Mouse (Mus musculus) kidney, postnatal 0 days (tissue): ENCODE results near the gene Nasp. TPM values are rescaled to one million over a fixed set of nuclear protein-coding genes. Genes with fewer than 3 reads are reported as not detected.
A peak's percentile ranks its signal among the peaks of the same experiment; 100 is the strongest.
"Not testable (repeated sequence)": the region's sequence is repeated elsewhere in the genome, so short reads cannot be mapped to it uniquely, and the experiment has no call there.

Source experiments
- ATAC-seq: fragments of 200-750 bp; cut with Nextera tagmentation; replicated peaks from 2 replicates; pipeline ENCODE4 v1.8.0; 2017; ENCODE audit warnings: low read depth, moderate number of reproducible peaks, moderate TSS enrichment, moderate library complexity; ENCODE audit not compliant: low FRiP score
- DNase-seq: peaks from one replicate; pipeline ENCODE4 v3.0.0-alpha.2; 2016; ENCODE audit warnings: low spot score
- H3K27ac ChIP-seq: fragments of 300-500 bp; sonication (generic); 2 replicates; pipeline ENCODE4 v1.5.1; 2014; ENCODE audit warnings: mild to moderate bottlenecking
- H3K27me3 ChIP-seq: fragments of 300-500 bp; sonication (generic); 2 replicates; pipeline ENCODE4 v1.6.1; 2014; ENCODE audit warnings: low read length, mixed read lengths; ENCODE audit not compliant: insufficient read depth
- H3K36me3 ChIP-seq: fragments of 300-500 bp; sonication (generic); 2 replicates; pipeline ENCODE4 v1.6.1; 2014; ENCODE audit warnings: low read length, mixed read lengths; ENCODE audit not compliant: insufficient read depth
- H3K4me1 ChIP-seq: fragments of 300-500 bp; sonication (generic); replicated peaks from 2 replicates; pipeline ENCODE4 v1.6.1; 2014; ENCODE audit warnings: antibody characterized with exemption, low read length, mixed read lengths; ENCODE audit not compliant: insufficient read depth
- H3K4me2 ChIP-seq: fragments of 300-500 bp; sonication (generic); 2 replicates; pipeline ENCODE4 v1.6.1; 2014; ENCODE audit warnings: mild to moderate bottlenecking, low read length, moderate library complexity, mixed read lengths
- H3K4me3 ChIP-seq: fragments of 300-500 bp; sonication (generic); replicated peaks from 2 replicates; pipeline ENCODE4 v1.5.1; 2014; ENCODE audit warnings: low read depth, low read length
- H3K9ac ChIP-seq: fragments of 300-500 bp; sonication (generic); 2 replicates; pipeline ENCODE4 v1.6.1; 2014; ENCODE audit warnings: low read depth, low read length
- H3K9me3 ChIP-seq: fragments of 300-500 bp; sonication (generic); replicated peaks from 2 replicates; pipeline ENCODE4 v1.6.1; 2016; ENCODE audit warnings: low read length, inconsistent platforms, mixed read lengths
- CTCF ChIP-seq: IDR thresholded peaks from 2 replicates; pipeline ENCODE4 v1.5.1; 2016; ENCODE audit warnings: antibody characterized with exemption, low read depth, mild to moderate bottlenecking, moderate library complexity
- WGBS: fragments of 180-500 bp; shearing (Covaris S2); extraction: QIAGEN DNeasy Blood & Tissue Kit; methylation state at CpG from one replicate; pipeline ENCODE4 v1.1.7; 2014; 5-methylcytosine and 5-hydroxymethylcytosine counted together
- polyA plus RNA-seq: library from polyadenylated mRNA; unstranded; fragments of >200 nt; fragmentation: Nextera tagmentation; extraction: Ambion mirVana; gene quantifications from 2 replicates; pipeline ENCODE4 v1.2.1, GENCODE M21; 2015

Gene Nasp
- 82.7 and 89.6 TPM in 2 replicates for polyA plus RNA-seq

DNA sequence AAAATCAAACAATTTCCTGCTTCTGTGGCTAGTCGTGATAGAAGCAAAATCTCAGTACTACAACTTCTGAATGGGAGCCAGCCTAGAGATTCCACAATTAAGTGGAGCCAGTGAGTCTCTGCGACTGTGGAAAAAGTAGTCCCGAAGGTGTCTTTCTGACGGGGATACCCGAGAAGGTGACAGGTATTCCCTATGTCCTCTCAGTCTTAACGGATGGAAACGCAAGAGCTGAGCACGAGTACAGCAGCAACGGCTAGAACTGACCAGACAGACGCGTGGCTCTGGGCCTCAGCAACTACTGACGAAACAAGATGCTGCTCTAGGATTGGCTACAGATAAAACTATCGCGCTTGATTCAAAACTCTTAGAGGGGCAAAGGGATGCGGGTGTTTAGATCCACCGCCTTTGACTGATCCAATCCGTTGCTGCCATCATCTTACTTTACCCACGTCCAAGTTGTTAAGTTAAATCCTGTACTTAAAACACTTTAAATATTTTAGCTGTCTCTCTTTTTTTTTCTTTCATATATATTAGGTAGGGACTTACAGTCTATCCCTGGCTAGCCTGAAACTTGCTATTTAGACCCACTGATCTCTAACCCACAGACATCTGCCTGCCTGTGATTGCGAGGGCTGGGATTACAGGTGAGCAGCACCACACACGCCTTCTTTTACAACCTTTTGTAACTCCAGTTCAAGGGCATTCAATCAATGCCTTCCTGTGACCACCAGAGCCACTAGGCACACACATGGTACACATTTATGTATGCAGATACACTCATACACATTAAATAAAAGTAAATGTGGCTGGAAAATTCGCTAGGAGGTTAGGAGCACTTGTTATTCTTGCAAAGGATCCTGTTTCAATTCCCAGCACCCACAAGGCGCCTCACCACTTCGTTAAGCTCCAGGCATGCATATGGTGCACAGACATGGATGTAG, at the start of gene Nasp:
Gene Nasp (minus strand): TSS at position 220 of the 941 bp plus-strand sequence.
- WGBS, result 6% methylated on average over 23 of the region's 23 CpGs
- ATAC-seq, result peak; percentile 89
- TF ChIP-seq CTCF, result no peak

GRCm38 (mm10) chr4:116676027-116676426, 48.3 kb upstream of the Nasp start:
- TF ChIP-seq CTCF, result no peak
- H3K4me3 ChIP-seq, result no peak overlapping the region
- H3K27ac ChIP-seq, result no peak overlapping the region
- H3K27me3 ChIP-seq, result no peaks in the 10 kb centered on the region
- H3K4me1 ChIP-seq, result no peaks in the 10 kb centered on the region
- no peaks in the 10 kb centered on the region for H3K9me3 ChIP-seq
- WGBS, result 85% methylated on average over 3 of the region's 3 CpGs
- H3K36me3 ChIP-seq, result no peaks in the 10 kb centered on the region
- no peak overlapping the region for H3K9ac ChIP-seq
- DNase-seq (no peak), ATAC-seq (no peak)
- no peak overlapping the region for H3K4me2 ChIP-seq

More for the DNA sequence above, at the start of gene Nasp:
- Histone ChIP-seq H3K9ac (peak within 1 kb of the TSS; percentile 91), H3K9me3 (no peaks in the 10 kb centered on the region), H3K27me3 (no peaks in the 10 kb centered on the region), H3K4me3 (peak within 1 kb of the TSS; percentile 99), H3K4me2 (peak within 1 kb of the TSS; percentile 67), H3K36me3 (no peaks in the 10 kb centered on the region), H3K27ac (peak within 1 kb of the TSS; percentile 96), H3K4me1 (0 out of 2 replicates have a peak, but pooled peaks cover 5% of the 10 kb centered on the region)
- DNase-seq, result peak; percentile 97

GRCm38 (mm10) chr4:116674761-116675160, 47.0 kb upstream of the Nasp start:
- not testable (repeated sequence) for H3K9ac ChIP-seq, DNase-seq, H3K27ac ChIP-seq, H3K4me2 ChIP-seq, ATAC-seq, H3K27me3 ChIP-seq, H3K4me3 ChIP-seq, H3K36me3 ChIP-seq, H3K4me1 ChIP-seq, H3K9me3 ChIP-seq
- 94% methylated on average over 6 of the region's 6 CpGs for WGBS

GRCm38 (mm10) chr4:116672785-116673184, 45.0 kb upstream of the Nasp start:
- no peak overlapping the region for H3K4me2 ChIP-seq
- peak; percentile 43 for DNase-seq
- TF ChIP-seq CTCF, result no peak
- no peaks in the 10 kb centered on the region for H3K9me3 ChIP-seq
- no peak overlapping the region for H3K27ac ChIP-seq
- H3K9ac ChIP-seq, result no peak overlapping the region
- peak; percentile 82; the same call in 1 of the 2 replicates for ATAC-seq
- 40% methylated on average over 2 of the region's 2 CpGs for WGBS
- H3K36me3 ChIP-seq, result no peaks in the 10 kb centered on the region
- H3K4me1 ChIP-seq, result no peaks in the 10 kb centered on the region
- no peak overlapping the region for H3K4me3 ChIP-seq
- H3K27me3 ChIP-seq, result no peaks in the 10 kb centered on the region

- WGBS, result 62% methylated on average over 2 of the region's 2 CpGs
- no peak for ATAC-seq
- H3K9ac ChIP-seq, result no peak overlapping the region
- peak; percentile 61 for TF ChIP-seq CTCF
- no peaks in the 10 kb centered on the region for H3K36me3 ChIP-seq
- no peaks in the 10 kb centered on the region for H3K9me3 ChIP-seq
- no peak overlapping the region for H3K27ac ChIP-seq
- H3K4me2 ChIP-seq, result no peak overlapping the region
- no peaks in the 10 kb centered on the region for H3K4me1 ChIP-seq
- no peak for DNase-seq
- H3K27me3 ChIP-seq, result no peaks in the 10 kb centered on the region
- H3K4me3 ChIP-seq, result no peak overlapping the region
Measured at GRCm38 (mm10) chr4:116669291-116669690, 41.5 kb upstream of the Nasp start.

GRCm38 (mm10) chr4:116668145-116668544, 40.4 kb upstream of the Nasp start:
- no peak for TF ChIP-seq CTCF
- ATAC-seq (no peak), DNase-seq (no peak)
- no peaks in the 10 kb centered on the region for H3K27me3 ChIP-seq
- H3K4me1 ChIP-seq, result no peaks in the 10 kb centered on the region
- H3K27ac ChIP-seq, result 0 out of 2 replicates have a peak overlapping the region, but pooled peaks have one; percentile 26
- H3K36me3 ChIP-seq, result no peaks in the 10 kb centered on the region
- H3K4me2 ChIP-seq, result no peak overlapping the region
- 50% methylated on average over 3 of the region's 3 CpGs for WGBS
- no peaks in the 10 kb centered on the region for H3K9me3 ChIP-seq
- no peak overlapping the region for H3K9ac ChIP-seq
- H3K4me3 ChIP-seq, result no peak overlapping the region
